Mouse (Mus musculus) brain, adult 2 months (tissue): ENCODE data around the gene Nalcn.
"Not testable (repeated sequence)": the region's sequence is repeated elsewhere in the genome, so short reads cannot be mapped to it uniquely, and the experiment has no call there.

Source experiments
- DNase-seq: peaks from one replicate; pipeline ENCODE4 v3.0.0; 2011; ENCODE audit warnings: low read depth, low spot score

Nalcn gene

DNA sequence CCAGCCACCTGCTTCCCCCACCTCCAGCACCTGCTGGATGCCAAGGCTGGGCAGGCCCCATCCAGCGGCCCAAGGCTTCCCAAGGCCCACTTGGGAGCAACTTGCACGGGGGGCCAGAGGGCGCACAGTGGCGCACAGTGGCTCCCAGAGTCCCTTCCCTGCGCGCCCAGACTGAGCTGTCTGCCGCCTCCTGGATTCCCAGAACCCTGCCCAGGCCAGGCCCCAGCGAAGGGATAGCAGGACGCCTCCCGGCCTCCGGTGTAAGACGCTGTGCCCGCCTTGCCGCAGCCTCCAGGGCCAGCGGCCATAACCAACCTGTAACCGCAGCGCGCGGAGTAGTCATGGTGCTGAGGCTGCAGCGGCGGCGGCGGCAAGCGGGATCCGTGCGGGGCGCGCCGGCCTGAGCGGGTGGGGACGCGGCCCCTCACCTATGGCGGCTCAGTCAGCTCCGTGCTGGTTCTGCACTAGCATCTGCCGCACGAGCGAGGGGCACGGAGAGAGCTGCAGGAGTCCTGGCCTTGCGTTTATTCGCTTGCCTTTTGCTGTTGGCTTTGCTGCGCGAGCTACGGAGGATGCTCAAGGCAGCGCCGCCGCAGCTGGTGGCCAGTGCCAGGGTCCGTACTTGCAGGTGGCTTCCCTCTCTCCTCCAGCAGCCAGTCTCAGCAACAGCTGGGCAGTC lies at the start of gene Nalcn:
Gene Nalcn (minus strand): TSS at position 644 of the 679 bp plus-strand sequence.
- peak; percentile 84 for DNase-seq

DNA sequence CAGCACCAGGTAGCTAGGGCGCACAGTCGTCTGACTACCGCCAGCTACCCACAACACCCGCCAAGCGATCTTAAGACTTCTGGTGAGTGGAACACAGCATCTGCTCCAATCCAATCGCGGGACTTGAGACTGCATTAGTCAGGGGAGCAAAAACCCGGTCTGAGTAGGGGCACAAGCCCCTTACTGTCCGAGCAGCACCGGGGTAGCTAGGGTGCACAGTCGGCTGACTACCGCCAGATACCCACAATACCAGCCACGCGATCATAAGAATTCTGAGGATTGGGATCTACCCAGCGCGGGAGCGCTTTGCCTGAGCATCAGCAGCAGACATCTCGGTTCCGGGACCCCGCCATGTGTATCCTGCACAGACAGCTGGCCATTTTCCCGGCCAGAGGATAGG lies 44.1 kb upstream of the Nalcn start:
- not testable (repeated sequence) for DNase-seq

DNA sequence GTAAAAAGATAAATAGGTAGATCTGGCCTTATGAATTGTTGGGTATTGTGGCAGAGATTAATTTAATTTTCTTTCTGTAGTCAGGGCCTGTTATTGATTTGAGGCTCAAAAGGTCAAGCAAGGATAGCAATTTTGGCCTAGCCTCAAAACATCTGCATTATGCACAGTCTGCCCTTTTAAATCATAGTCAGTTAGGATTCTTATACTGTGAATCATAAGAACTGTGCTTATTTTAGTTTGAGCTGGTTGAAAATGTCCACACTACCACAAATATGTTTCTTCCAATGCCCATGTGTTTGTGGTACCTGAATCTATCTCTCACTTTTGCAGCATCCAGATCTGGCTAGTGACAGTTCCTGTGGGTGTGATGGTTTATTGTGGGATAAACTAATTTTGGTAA lies 37.5 kb upstream of the Nalcn start:
- peak; percentile 30 for DNase-seq

DNA sequence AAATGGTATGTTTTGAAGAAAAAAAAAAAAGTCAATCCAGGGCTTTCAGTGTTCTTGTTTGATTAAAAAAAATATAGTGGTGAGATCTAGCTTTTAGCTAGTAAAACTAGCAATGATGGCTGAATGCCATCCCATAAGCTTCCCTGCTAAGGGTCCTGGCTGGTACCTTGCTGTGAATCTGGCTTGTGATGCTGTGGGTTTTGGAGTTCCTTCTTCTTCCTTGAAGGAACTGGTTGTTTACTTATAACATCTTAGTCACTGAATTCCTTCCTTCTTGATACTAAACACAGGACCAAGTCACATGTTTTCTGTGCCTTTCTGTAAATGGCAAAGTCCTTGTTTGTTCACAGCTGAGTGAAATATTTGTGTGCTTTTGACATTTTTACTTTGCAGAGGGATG lies 36.3 kb upstream of the Nalcn start:
- peak; percentile 1 for DNase-seq

DNA sequence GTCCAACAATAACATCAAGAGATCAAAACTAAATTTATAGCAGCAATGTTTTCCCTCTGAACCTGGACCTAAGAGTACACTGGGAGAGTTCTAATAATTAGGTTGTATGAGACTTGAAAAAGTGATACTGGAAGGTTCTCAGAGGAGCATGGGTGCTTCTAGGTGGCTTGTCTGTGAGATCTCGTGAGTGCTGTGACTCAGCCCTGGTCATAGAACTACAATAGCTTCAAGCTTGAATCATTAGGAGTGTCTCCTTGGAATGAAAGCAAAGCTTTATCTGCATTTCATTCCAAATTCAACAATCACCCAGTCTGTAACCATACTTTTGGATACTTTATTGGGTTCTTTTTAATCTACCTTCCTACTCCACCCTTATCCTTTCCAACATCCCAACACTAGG lies 35.4 kb upstream of the Nalcn start:
- peak; percentile 4 for DNase-seq

DNA sequence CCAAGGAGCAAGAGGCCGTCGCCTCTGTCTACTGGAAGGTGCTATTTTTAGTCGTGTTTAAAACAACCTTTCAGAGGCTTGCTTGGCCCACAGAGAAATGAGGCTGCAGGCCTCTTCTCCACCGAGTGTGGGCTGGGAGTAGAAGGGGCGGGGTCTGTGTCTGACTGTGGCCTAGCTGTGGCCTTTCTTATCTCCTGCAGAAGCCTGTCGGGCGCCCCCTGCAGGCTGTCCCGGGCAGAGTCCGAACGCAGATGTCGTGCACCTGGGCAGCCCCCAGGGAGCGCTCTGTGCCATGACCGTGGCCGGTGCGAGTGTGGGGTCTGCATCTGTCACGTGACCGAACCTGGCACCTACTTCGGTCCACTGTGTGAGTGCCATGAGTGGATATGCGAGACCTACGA lies 34.1 kb upstream of the Nalcn start:
- peak; percentile 60 for DNase-seq

DNA sequence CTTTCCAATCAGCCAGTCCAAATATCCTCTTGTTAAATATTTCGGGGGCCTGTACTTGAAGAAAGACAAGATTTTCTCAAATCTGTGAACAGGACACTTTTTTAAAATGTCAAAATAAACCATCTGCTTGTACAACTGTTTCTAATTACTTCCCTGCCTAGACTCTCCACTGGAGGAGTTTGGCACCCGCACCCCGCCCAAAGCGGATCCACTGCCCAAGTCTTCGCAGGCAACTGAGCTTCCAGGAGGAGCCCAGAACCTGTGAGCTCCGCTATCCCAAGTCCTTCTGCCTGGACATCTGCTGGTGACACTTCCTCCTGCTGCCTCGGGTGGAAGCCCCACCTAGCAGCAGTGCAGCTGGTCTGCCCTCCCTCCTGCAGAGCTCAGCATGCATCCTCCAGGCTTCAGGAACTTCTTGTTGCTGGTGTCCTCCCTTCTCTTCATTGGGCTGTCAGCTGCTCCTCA lies 33.0 kb upstream of the Nalcn start, which contains the start of gene Itgbl1:
Gene Itgbl1 (plus strand): TSS at position 51 of the 465 bp plus-strand sequence.
- DNase-seq, result peak; percentile 81

DNA sequence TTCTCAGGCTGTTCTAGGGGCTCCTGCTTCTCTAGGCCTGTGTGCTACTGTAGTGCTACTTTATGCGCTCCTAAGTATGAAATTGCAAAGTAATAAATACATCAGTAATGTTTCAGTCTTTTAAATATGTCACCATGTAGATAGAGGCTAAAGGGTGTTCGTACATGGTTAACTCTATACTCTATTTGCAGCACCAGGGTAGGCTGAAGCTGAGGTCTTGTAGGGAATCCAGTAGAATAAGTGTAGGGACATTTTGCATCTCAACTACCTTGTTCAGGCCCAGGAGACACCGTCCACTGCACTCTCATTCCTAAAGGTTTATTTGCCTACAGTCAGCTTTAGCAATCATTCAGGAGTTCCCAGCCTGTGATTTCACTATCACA lies 227 bp upstream of the Nalcn start:
- peak; percentile 48 for DNase-seq

DNA sequence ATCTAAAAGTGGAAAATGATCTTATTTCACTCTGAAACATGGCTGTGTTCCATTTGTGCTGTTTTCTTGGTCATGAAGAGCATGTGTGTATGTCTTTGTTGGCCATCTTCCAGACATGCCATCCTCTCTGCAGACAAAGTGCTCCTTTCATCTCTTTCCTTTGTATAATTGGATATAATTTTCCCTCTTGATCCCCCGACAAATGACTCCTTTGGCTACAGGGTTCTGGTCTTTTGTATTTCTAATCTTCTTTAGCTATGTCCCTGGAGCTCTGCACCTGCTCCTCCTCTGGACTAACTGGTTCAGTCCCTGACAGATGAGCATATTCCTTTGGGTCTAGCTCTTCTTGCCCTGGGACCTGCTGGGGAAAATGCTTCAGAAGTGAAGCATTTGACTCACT lies 4.0 kb downstream of the Nalcn start:
- peak; percentile 64 for DNase-seq

DNA sequence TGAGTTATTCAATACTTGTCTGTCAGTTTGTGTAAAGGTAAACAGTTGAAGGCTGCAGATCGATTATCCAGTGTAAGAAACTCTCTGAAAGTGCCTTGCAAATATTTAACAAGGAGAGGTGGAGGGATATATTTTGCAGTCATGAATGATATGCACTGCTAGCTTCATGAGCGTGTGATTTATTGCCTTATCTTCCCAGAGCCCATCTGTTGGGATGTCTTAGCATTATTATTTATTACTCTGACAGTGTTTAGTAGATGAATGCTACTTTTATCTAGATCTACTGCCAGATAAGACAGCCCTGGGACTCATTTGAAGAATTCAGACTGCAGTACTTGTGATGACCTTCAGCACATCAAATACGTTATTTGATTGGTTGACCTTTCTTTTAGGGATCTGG lies 31.7 kb downstream of the Nalcn start:
- no peak for DNase-seq

DNA sequence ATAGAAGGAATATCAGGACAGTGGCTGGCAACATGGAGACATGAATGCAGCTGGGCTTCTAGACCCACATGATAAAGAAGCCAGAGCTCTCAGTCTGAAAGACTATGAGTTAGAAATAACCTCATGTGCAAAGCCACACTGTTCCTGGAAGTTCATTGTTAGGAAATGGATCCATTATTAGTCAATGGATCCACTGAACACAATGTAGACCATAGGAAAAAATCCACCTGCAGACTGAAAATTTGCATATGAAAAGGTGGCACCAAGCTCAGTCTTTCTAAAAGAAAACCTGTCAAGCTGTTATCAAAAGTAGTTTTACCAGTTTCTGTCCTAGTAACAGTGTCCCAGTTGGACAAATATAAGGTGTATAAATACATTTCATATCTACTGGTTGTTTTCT lies 39.5 kb downstream of the Nalcn start:
- no peak for DNase-seq

DNA sequence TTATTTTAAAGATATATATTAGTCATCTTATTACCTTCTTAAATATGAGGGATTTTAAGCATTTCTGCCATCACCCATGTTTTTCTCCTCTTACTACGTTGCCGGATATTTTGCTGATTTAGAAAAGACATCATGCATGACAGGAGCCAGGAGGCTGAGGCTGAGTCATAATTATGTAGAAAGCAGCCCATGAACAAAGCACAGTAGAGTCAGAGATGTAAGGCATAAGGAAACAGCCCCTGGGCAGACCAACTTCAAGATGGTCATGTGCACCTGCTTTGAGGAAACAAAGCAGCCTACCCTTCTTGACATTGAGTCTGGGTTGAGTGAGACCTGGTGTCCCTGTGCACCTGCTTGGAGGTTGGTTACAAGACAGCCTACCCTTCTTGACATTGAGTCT lies 44.5 kb downstream of the Nalcn start:
- no peak for DNase-seq

DNA sequence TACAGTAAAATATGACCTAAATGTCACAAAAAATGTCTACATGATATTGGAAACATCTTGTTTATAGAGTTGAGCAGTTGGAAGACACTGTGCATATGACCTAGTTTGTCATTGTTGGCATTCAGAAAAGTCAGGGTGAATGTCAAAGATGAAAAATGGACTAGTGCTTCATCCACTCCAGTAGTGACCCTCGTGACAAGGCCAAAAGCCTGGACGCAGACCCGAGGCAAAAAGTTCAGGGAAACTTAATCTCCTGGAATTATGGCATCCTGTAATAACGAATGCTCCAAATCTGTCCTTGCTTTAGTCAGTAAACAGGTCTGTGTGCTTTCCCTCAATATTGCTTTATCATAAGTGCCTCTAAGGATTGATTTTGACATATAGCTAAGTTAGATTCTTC lies 51.6 kb downstream of the Nalcn start:
- DNase-seq, result no peak

DNA sequence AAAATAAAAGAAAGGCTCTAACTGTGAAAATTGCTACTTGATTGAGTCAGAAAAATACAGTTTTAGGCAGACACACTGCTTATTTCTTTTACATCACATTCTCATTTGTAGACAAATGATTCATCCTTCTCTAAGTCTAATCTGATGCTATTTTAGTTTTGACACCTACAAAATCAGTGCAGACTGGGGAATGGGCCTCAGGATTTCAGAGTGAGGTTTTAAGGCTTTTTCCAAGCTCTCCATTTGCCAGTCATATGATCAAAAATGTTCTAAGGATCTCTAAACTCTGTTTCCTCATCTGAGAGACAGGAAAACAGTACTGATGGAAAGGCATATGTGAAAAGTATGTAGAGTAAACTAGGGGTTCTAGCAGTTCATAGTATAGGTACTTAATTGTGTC lies 52.0 kb downstream of the Nalcn start:
- DNase-seq, result peak; percentile 45

DNA sequence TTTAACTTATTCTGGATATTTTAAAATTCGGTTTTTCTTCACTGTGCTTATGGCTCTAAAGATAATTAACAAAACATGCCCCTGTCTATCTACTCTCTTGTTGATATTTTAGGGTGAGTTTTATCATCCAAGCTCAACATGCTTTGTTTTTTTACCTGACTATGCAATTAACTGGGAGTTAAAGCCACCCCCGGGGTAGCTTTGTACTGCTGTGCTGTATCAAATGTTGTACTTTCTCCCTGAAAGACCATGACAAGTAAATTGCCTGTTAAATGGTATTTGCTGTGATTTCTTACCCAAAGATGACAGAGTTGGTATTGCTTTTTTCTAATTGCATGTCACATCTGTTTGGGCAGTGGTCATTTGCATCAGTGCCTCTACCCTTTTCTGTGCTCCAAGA lies 60.3 kb downstream of the Nalcn start:
- peak; percentile 53 for DNase-seq

DNA sequence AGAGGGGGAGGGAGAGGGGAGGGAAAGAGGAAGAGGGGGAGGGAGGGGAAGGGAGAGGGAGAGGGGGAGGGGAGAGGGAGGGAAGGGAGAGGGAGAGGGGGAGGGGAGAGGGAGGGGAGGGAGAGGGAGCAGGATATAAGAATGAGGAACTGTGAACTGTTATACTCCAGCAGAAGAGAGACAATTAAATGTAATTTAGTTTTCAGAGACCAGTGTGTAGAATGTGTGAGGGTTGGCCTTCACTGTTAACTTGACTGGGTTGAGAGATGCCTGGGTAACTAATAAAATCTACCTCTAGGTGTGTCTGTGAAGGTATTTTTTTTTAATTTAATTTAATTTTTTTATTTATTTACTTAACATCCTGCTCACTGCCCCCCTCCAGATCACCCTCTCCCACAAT lies 71.4 kb downstream of the Nalcn start:
- no peak for DNase-seq

DNA sequence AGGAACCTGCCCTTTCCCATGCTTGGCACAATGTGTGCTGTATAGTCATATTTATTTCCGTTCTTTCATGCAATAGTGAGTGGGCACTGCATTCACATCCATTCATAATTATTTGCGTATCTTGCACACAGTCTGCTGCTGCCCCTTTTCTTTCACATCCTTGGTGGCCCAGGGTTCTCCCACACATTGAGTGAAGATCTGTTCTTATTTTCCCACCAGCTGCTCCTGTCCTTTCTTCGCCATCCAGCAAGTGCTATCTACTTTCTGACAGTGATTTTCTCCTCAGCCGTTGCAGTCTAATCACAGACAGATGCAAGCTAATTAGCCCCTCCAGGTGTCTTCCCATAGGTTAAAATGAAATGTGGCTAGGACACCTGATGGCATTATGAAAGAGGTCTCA lies 72.0 kb downstream of the Nalcn start:
- DNase-seq, result peak; percentile 41

DNA sequence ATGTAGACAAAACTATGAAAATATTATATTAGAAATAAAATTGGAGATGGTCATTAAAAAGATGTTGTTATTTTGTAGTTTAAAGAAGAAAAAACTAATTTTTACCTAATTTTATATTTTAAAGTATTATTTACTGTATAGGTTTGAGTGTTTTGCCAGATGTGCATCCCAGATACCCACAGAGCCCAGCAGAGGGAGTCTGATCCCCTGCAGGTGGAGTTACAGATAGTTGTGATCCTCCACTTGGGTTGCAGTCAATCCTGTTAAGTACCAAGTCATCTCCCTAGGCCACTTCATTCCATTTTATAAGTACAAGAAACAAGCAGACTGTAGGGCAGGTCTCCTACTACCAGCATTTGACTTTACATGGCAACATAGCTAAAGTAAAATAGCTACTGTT lies 84.6 kb downstream of the Nalcn start:
- no peak for DNase-seq

DNA sequence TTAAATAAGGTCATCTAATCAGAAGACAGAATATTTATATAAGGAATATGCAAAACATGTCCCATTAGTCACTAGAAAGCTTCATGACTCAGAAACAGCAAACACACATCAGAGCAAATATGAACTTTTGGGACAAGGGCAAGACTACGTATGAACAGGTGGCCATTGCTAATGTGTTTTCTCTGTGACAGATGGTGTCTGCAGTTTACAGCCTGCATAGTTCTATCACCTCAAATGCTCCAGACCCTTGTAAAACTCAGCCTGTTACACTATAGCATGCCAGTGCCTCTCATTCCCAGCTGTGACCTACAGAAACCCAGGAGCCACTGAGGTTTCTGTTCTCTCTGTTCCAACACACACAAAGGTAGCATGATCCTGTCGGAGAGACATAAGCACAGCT lies 91.3 kb downstream of the Nalcn start:
- DNase-seq, result peak; percentile 69

DNA sequence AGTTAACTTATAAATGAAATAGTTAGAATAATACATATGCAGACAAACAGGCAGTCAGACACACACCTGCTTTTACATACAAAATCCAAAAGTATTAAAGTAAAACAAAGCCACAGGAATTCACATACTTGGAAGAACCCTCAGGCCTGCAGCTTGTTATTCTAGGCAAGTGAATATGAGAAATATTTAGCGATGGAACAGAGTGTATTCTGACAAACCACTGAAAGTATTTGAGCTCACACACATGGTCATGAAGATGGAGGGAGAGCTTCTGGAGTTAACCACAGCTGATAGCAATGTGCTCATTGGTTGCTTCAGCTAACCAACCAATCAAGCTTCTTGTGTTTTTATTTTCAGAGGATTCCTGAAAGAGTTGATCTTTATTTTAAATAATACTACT lies 93.9 kb downstream of the Nalcn start:
- no peak for DNase-seq

DNA sequence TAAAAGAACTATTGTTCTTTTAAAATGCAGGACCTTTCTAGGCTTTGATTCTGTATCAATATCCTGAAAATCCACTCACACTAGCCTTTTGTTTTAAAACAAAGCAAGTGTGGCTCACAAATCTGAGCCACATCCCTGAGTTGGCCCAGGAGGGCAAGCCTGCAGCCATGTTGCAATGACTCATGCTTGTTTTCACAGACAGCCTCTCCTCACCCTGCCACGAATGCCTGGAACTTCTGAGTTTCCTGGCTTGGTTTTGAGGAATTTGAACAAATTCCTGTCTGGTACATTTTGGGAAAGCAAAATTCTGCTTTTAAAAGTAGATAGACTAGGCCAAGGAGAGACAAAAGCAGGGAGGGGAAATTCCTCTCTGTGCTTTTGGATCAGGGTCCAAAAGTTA lies 95.7 kb downstream of the Nalcn start:
- peak; percentile 48 for DNase-seq

DNA sequence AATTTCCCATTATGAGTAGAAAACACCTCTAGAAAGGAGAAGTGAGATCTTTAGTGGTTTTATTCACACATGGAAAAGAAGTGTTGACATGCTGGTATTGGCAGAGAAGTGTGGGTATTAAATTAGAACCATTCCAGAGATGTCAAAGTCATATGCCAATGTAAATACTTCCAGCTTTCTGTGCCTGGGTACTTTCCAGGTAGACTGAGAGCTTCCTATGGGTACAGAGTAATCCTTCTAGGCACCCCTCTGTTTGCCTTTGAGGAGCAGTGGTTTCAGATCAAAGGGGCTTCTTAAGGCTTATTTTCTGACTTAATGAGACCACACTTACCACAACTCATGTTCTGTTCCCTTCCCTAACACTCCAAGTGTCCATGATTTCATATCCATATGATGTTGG lies 97.8 kb downstream of the Nalcn start:
- no peak for DNase-seq

DNA sequence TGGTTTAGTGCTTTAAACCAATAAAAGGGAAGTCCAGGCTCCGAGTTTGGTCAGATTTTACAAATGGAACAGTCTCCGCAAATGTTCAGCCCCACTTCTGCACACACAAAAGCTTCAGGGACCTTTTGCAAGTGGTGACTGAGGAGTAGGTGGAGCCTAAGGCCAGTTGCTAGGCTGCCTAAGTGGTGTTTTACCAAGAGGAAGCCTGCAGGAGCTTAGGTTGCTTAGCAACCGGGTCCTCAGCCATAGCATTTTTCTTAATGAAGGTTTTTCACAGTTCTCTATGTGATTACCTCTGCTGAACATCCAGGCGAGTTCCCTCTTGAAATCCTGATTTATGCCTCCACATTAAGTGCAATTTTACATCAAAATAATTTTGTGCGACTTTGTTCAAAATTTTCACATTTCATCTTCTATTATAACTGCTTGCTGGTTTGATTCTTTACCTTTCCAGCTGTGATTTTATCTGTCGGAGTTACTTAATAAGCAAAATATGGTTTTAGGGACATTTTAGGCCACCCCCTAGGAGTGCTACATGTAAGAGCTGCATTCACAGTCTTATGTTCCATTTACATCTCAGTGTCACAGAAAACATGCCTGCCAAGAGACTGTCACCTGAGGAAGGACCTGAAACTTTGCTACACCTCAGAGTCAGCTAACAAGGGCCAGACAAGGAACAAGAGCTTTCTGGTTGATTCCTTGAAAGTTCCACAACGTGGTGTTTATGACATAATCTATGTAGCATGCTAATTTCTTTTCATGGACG lies 113.4 kb downstream of the Nalcn start:
- peak; percentile 93 for DNase-seq
